Comparison of ENCODE assay signal across 9 mouse cellular contexts in the genomic region with DNA sequence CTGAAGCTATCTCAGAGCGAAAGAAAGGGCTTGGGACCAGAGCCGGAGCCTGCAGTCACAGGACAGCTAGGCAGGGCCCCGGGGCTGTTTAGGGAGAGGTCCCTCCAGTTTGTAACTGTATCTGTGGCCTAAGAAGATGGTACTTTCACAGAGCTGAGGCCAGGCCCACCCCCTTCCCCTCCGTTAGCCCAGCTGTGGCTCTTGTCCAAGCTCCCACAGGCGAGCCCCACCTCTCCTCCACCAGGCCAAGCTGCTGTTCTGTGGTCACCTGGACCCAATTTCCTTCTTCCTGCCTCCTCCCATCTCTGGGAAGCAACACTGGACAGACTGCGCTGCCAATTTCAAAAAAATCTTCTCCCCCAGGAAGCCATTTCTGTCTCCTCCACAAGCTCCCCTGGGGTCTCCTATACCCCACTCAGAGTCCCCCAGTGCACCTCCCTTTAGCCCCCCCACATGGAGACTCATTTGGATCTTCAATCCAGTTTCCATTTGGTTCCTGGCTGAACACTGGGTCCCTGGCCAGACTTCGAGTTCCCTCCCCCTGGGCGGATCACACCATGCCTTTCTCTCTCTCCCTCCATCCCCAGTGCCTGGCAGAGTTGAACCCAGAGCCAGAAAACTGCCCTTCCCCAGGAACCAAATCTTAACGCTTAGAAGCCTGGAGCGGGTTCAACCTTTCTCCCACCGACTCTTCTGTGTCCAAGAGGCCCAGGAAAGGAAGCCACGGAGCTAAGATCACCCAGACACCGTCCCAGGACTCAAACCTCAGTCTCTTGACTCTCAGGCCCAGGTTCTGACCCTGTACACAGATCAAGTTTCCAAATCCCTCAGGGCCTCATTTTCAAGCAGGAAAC. TPM values are rescaled to one million over a fixed set of nuclear protein-coding genes. Genes with fewer than 3 reads are reported as not detected.
A peak's percentile ranks its signal among the peaks of the same experiment; 100 is the strongest.
DNase-seq lines count a peak whose midpoint lies in the region; ATAC-seq and TF ChIP-seq lines count a peak whose summit lies in the region.
"Had no signal": no experiment of that assay in that cellular context is flagged by ENCODE, and none has a peak within 500 bp of the region (broad histone marks: within the 10 kb centered on the region; RNA-seq: fewer than 3 reads in every experiment).

No protein-coding gene starts in this region.

- no peaks in the 10 kb centered on the region for H3K27me3 ChIP-seq in forebrain, embryonic 15.5 days
- no peaks in the 10 kb centered on the region for H3K27me3 ChIP-seq in forebrain, embryonic 13.5 days
- H3K27me3 ChIP-seq in CH12.LX (replicated peaks), result no peaks in the 10 kb centered on the region
- H3K27me3 ChIP-seq in limb, embryonic 13.5 days, result no peaks in the 10 kb centered on the region

- H3K9ac ChIP-seq in forebrain, embryonic 15.5 days (replicated peaks), result no peak overlapping the region
- H3K9ac ChIP-seq in forebrain, embryonic 13.5 days, result no peak overlapping the region
- no peak overlapping the region for H3K9ac ChIP-seq in CH12.LX (ENCODE audit: insufficient read depth, low read depth)
- H3K9ac ChIP-seq in limb, embryonic 13.5 days, result no peak overlapping the region

- TF ChIP-seq RAD21 in CH12.LX (IDR thresholded peaks at IDR 0.05; ENCODE audit: low read depth, low read length), result no peak

- intact Hi-C loops in gastrocnemius, postnatal 36 days (cut with DNase I), result no loop called here

- TF ChIP-seq CTCF in CH12.LX (conservative IDR thresholded peaks at IDR 0.05 in 1 of 2, IDR thresholded peaks at IDR 0.05 in 1 of 2; ENCODE audit: low read depth in 2 of 2, low read length in 2 of 2), result no peak

- H3K4me3 ChIP-seq in forebrain, embryonic 15.5 days, result no peak overlapping the region
- no peak overlapping the region for H3K4me3 ChIP-seq in forebrain, embryonic 13.5 days
- H3K4me3 ChIP-seq in CH12.LX (replicated peaks in 1 of 3; ENCODE audit: low read depth in 2 of 3, low read length in 2 of 3, poor library complexity in 1 of 3), result no peak overlapping the region
- no peak overlapping the region for H3K4me3 ChIP-seq in limb, embryonic 13.5 days

- H3K9me3 ChIP-seq in forebrain, embryonic 15.5 days, result no peaks in the 10 kb centered on the region
- H3K9me3 ChIP-seq in forebrain, embryonic 13.5 days (replicated peaks), result no peaks in the 10 kb centered on the region
- no peaks in the 10 kb centered on the region for H3K9me3 ChIP-seq in CH12.LX (replicated peaks; ENCODE audit: low read length)
- H3K9me3 ChIP-seq in limb, embryonic 13.5 days, result no peaks in the 10 kb centered on the region

- no peak for TF ChIP-seq EP300 in CH12.LX (IDR thresholded peaks at IDR 0.05; ENCODE audit: low read length)

- WGBS in forebrain, embryonic 15.5 days, result 76% methylated on average over 13 of the region's 13 CpGs
- 79% methylated on average over 13 of the region's 13 CpGs for WGBS in forebrain, embryonic 13.5 days
- 30% methylated on average over 13 of the region's 13 CpGs for WGBS in limb, embryonic 13.5 days

- dilution Hi-C loops in CH12.LX (cut with MboI; ENCODE audit: extremely low pct_ligation_motif_present, extremely low pct_unique_long_range_greater_than_20kb, low sequenced_read_pairs), result no loop called here

- H3K79me2 ChIP-seq in CH12.LX (replicated peaks; ENCODE audit: control insufficient read depth, extremely low read depth, insufficient read depth, poor library complexity, severe bottlenecking), result no peaks in the 10 kb centered on the region

- no peak for ATAC-seq in forebrain, embryonic 15.5 days (replicated peaks)
- ATAC-seq in forebrain, embryonic 13.5 days, result no peak
- no peak for ATAC-seq in limb, embryonic 13.5 days (ENCODE audit: low FRiP score, low read depth)
- no peak for ATAC-seq in cerebellum, adult (ENCODE audit: insufficient number of reproducible peaks, low FRiP score, low TSS enrichment)
- ATAC-seq: CD4-positive, CD25-positive, alpha-beta regulatory T cell, adult 4 months had no signal

- H3K27ac ChIP-seq in forebrain, embryonic 15.5 days (replicated peaks), result 0 out of 2 replicates have a peak overlapping the region, but pooled peaks have one; percentile 2
- no peak overlapping the region for H3K27ac ChIP-seq in forebrain, embryonic 13.5 days
- H3K27ac ChIP-seq in CH12.LX (ENCODE audit: insufficient read depth, low read depth), result no peak overlapping the region
- H3K27ac ChIP-seq in limb, embryonic 13.5 days, result peak overlapping the region; percentile 45

- TF ChIP-seq POLR2A in CH12.LX (IDR thresholded peaks at IDR 0.05; ENCODE audit: low read depth, low read length), result no peak

- H3K4me2 ChIP-seq in forebrain, embryonic 15.5 days (replicated peaks), result no peak overlapping the region
- no peak overlapping the region for H3K4me2 ChIP-seq in forebrain, embryonic 13.5 days
- no peak overlapping the region for H3K4me2 ChIP-seq in CH12.LX (ENCODE audit: insufficient read depth, low read depth, poor library complexity, severe bottlenecking)
- 0 out of 2 replicates have a peak overlapping the region, but pooled peaks have one; percentile 5 for H3K4me2 ChIP-seq in limb, embryonic 13.5 days (replicated peaks)

- in situ Hi-C loops in CH12.LX (cut with MboI; ENCODE audit: low pct_ligation_motif_present, low pct_unique_long_range_greater_than_20kb, low sequenced_read_pairs), result no loop called here

- H3K36me3 ChIP-seq in forebrain, embryonic 15.5 days, result no peaks in the 10 kb centered on the region
- no peaks in the 10 kb centered on the region for H3K36me3 ChIP-seq in forebrain, embryonic 13.5 days (ENCODE audit: poor library complexity, severe bottlenecking)
- no peaks in the 10 kb centered on the region for H3K36me3 ChIP-seq in CH12.LX (replicated peaks in 1 of 2; ENCODE audit: control insufficient read depth in 1 of 2, insufficient read depth in 1 of 2, low read length in 1 of 2)
- H3K36me3 ChIP-seq in limb, embryonic 13.5 days, result peaks cover 3% of the 10 kb centered on the region; the same call in 1 of the 2 replicates

- no peak for DNase-seq in CH12.LX (ENCODE audit: extremely low read depth)
- DNase-seq in gastrocnemius, postnatal 36 days, result peak; percentile 67 to 73
- no peak for DNase-seq in thymus, postnatal 0 days (ENCODE audit: low spot score)
- no peak for DNase-seq in urinary bladder, adult 2 months (ENCODE audit: low spot score)

- peaks cover 4% of the 10 kb centered on the region; the same call in 1 of the 2 replicates for H3K4me1 ChIP-seq in forebrain, embryonic 15.5 days
- H3K4me1 ChIP-seq in forebrain, embryonic 13.5 days, result peaks cover under 1% of the 10 kb centered on the region; the same call in 1 of the 2 replicates
- peaks cover 8 to 30% of the 10 kb centered on the region in 2 experiments; a peak in 3 of 4 replicates for H3K4me1 ChIP-seq in CH12.LX (ENCODE audit: control insufficient read depth in 1 of 2, insufficient read depth in 2 of 2)
- H3K4me1 ChIP-seq in limb, embryonic 13.5 days, result peaks cover 48% of the 10 kb centered on the region

TF ChIP-seq in CH12.LX, 34 proteins besides CTCF, POLR2A, EP300 and RAD21:
- TF ChIP-seq MEF2A (IDR thresholded peaks at IDR 0.05; ENCODE audit: borderline replicate concordance, low read depth, low read length) (peak; percentile 41; the same call in 1 of the 2 replicates), ZKSCAN1 (IDR thresholded peaks at IDR 0.05; ENCODE audit: borderline replicate concordance, low read depth, low read length) (no peak), ELF1 (IDR thresholded peaks at IDR 0.05; ENCODE audit: low read depth, low read length) (0 out of 2 replicates have a peak, but pooled peaks have one; percentile 9)

RNA-seq across cellular contexts. Expression of gene Wasf2, which starts 21.6 kb away (rescaled TPM):
- polyA plus RNA-seq in forebrain, embryonic 15.5 days (2015; fragmentation: Nextera tagmentation; extraction: Ambion mirVana), result 31.8 and 33.6 TPM in 2 replicates
- 36.7 and 42.9 TPM in 2 replicates for polyA plus RNA-seq in forebrain, embryonic 13.5 days (2015; fragmentation: Nextera tagmentation; extraction: Ambion mirVana)
- total RNA-seq in CH12.LX (2012; rRNA removed) (18.7 and 21.7 TPM in 2 replicates), CH12.LX (2014; rRNA removed) (12.9 and 14.9 TPM in 2 replicates)
- polyA plus RNA-seq in CH12.LX (2012; ENCODE audit: insufficient read length, low read depth), result 53.1 and 59.5 TPM in 2 replicates
- 10 to 100 TPM; 31.1 to 31.8 TPM for total RNA-seq in gastrocnemius, postnatal 36 days (2021)
- 114 and 132 TPM in 2 replicates for polyA plus RNA-seq in limb, embryonic 13.5 days (2015; fragmentation: Nextera tagmentation; extraction: Ambion mirVana)
- polyA plus RNA-seq in thymus, postnatal 0 days (2015; fragmentation: Nextera tagmentation; extraction: Ambion mirVana), result 140 and 190 TPM in 2 replicates
- polyA plus RNA-seq in urinary bladder, adult 2 months (2012; rRNA removed), result 44.4 and 59.3 TPM in 2 replicates

Comparison
In these comparisons a context has a peak if more than half of its experiments do, and no peak if none do; other contexts are left out.
1. H3K27ac ChIP-seq: peak in forebrain, embryonic 15.5 days (single experiment) and limb, embryonic 13.5 days (single experiment); none in forebrain, embryonic 13.5 days (single experiment) and CH12.LX (single experiment).
2. DNase-seq: peak in gastrocnemius, postnatal 36 days (2 of 2); none in CH12.LX (single experiment), thymus, postnatal 0 days (single experiment) and urinary bladder, adult 2 months (single experiment).